In the genomic region with DNA sequence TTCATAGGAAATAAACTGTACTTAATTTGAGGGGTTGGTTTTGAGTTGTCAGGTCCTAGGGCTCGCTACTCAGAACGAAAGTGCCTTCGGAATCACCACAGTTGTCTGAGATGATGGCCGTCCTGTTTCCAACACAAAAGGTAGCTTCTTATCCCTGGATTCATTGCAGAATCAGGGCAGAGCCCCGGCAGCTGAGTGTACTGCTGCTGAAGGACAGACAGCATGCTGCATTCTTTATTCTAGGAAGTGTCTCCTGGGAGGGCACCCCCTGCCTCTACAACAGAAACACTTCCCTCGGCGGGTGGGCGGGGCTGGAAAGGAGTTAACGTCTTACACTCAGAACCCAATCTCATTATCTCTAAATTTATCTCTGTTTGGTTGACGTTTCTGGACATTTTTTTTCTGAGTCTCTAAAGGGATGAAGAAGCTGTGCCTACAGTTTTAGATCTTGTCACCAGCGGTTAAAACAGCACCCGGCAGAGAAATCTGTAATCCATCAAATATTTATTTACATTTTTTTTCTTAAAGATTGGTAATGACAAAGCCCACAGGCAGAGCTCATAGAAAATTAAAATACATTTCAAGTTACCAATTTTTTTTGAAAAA, we compare ENCODE assay signal across 1 mouse cellular context.
A peak's percentile ranks its signal among the peaks of the same experiment; 100 is the strongest.
TF ChIP-seq lines count a peak whose summit lies in the region.

No protein-coding gene starts in this region.

TF ChIP-seq in CH12.LX, 34 proteins besides CTCF, POLR2A, EP300 and RAD21 (continued from another document):
- TF ChIP-seq UBTF (IDR thresholded peaks at IDR 0.05; ENCODE audit: low read depth, low read length): no peak
- TF ChIP-seq RCOR1 (conservative IDR thresholded peaks at IDR 0.05; ENCODE audit: low read depth, low read length): no peak
- no peak for TF ChIP-seq KAT2A (IDR thresholded peaks at IDR 0.05; ENCODE audit: insufficient replicate concordance, low read length)
- peak; percentile 56 for TF ChIP-seq ELF1 (IDR thresholded peaks at IDR 0.05; ENCODE audit: low read depth, low read length)
- no peak for TF ChIP-seq MAFK (IDR thresholded peaks at IDR 0.05; ENCODE audit: insufficient replicate concordance, low read length)
TF ChIP-seq in CH12.LX: peak in this region for 15.
